Mouse (Mus musculus): ENCODE measurements around the gene Arhgef18. TPM values are rescaled to one million over a fixed set of nuclear protein-coding genes. Genes with fewer than 3 reads are reported as not detected.

Arhgef18 gene
- total and polyA plus RNA-seq, 3 experiments, result 3.0 to 6.6 TPM; not detected in 1

DNA sequence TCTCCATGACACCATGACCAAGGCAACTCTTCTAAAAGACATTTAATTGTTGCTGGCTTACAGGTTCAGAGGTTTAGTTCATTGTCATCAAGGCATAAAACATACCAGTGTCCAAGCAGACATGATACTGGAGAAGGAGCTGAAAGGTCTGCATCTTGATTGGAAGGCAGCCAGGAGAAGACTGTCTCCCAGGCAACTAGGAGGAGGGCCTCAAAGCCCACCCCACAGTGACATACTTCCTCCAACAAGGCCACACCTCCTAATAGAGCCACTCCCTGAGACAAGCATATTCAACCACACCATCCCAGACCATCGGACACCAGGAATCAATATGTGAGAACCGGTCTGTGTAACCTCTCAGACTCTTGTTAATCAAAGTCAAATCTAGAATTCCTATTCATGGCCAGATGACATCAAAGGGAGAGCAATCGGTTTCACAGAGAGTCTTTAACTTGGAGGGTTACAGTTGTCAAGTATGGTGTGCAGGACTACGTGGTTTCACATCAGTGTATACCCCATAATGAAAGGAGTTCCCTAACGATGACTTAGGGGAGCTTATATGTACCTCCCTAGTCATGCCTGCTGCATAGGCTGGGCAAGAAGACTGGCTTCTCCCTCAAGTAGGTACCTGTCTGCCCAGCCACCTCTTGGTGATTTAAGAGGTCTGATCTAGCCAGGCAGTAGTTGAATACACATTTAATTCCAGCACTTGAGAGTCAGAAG lies 46.0 kb upstream of the Arhgef18 start:
- no peak overlapping the region for H3K9ac ChIP-seq (ENCODE audit: control insufficient read depth, low read depth, low read length, poor library complexity, severe bottlenecking)
- H3K4me3 ChIP-seq (ENCODE audit: control insufficient read depth in 1 of 2, insufficient read depth in 1 of 2, low read depth in 2 of 2, low read length in 2 of 2), result peak overlapping the region in 1 of 2 experiments; percentile 26; a peak in 1 of 4 replicates
- H3K27ac ChIP-seq (ENCODE audit: control insufficient read depth, low read depth, low read length), result no peak overlapping the region
- no peak for TF ChIP-seq MYB (IDR thresholded peaks at IDR 0.05; ENCODE audit: low read depth, low read length)
- no peak for TF ChIP-seq SIN3A (IDR thresholded peaks at IDR 0.05; ENCODE audit: low read length)
- no peak for TF ChIP-seq BHLHE40 (IDR thresholded peaks at IDR 0.05; ENCODE audit: borderline replicate concordance, low read depth, low read length)
- 0 out of 4 replicates have a peak, but pooled peaks of 1 of the 2 experiments have one; percentile 36 for TF ChIP-seq POLR2A (IDR thresholded peaks at IDR 0.05; ENCODE audit: control insufficient read depth in 1 of 2, insufficient read depth in 1 of 2, low read depth in 1 of 2, low read length in 2 of 2, poor library complexity in 1 of 2)
- TF ChIP-seq CTCF (IDR thresholded peaks at IDR 0.05 in 2 of 3, conservative IDR thresholded peaks at IDR 0.05 in 1 of 3; ENCODE audit: control insufficient read depth in 1 of 3, insufficient read depth in 1 of 3, low read depth in 2 of 3, low read length in 3 of 3, poor library complexity in 1 of 3, severe bottlenecking in 1 of 3), result no peak
- no peak for TF ChIP-seq MAFK (IDR thresholded peaks at IDR 0.05; ENCODE audit: borderline replicate concordance, low read depth, low read length)
- H3K27me3 ChIP-seq (ENCODE audit: control insufficient read depth in 1 of 2, insufficient read depth in 2 of 2, low read length in 2 of 2), result no peaks in the 10 kb centered on the region
- peaks cover 0 to 6% of the 10 kb centered on the region in 2 experiments; a peak in 2 of 4 replicates for H3K36me3 ChIP-seq (ENCODE audit: control insufficient read depth in 1 of 2, insufficient read depth in 2 of 2, low read length in 2 of 2)
- H3K79me2 ChIP-seq (ENCODE audit: control insufficient read depth, insufficient read depth, low read length, poor library complexity), result no peaks in the 10 kb centered on the region
- H3K9me3 ChIP-seq (replicated peaks; ENCODE audit: insufficient read depth, low read length), result no peaks in the 10 kb centered on the region
- peak; percentile 79 for DNase-seq (ENCODE audit: low read depth, low spot score)
- H3K4me1 ChIP-seq (ENCODE audit: control insufficient read depth in 1 of 2, insufficient read depth in 2 of 2, low read length in 2 of 2), result peaks cover 3 to 9% of the 10 kb centered on the region in 2 experiments

GRCm38 (mm10) chr8:3348142-3348823 lies 44.5 kb upstream of the Arhgef18 start:
- no peak overlapping the region for H3K27ac ChIP-seq (ENCODE audit: control insufficient read depth, low read depth, low read length)
- H3K79me2 ChIP-seq (ENCODE audit: control insufficient read depth, insufficient read depth, low read length, poor library complexity), result no peaks in the 10 kb centered on the region
- H3K9ac ChIP-seq (ENCODE audit: control insufficient read depth, low read depth, low read length, poor library complexity, severe bottlenecking), result no peak overlapping the region
- H3K4me1 ChIP-seq (ENCODE audit: control insufficient read depth in 1 of 2, insufficient read depth in 2 of 2, low read length in 2 of 2), result peaks cover 3 to 15% of the 10 kb centered on the region in 2 experiments
- H3K4me3 ChIP-seq (ENCODE audit: control insufficient read depth in 1 of 2, insufficient read depth in 1 of 2, low read depth in 2 of 2, low read length in 2 of 2), result no peak overlapping the region
- no peaks in the 10 kb centered on the region for H3K27me3 ChIP-seq (ENCODE audit: control insufficient read depth in 1 of 2, insufficient read depth in 2 of 2, low read length in 2 of 2)
- H3K36me3 ChIP-seq (ENCODE audit: control insufficient read depth in 1 of 2, insufficient read depth in 2 of 2, low read length in 2 of 2), result peaks cover 0 to 6% of the 10 kb centered on the region in 2 experiments; a peak in 2 of 4 replicates
- no peak for DNase-seq (ENCODE audit: low read depth, low spot score)
- no peak for TF ChIP-seq USF1 (IDR thresholded peaks at IDR 0.05; ENCODE audit: low read depth, low read length)
- TF ChIP-seq CTCF (IDR thresholded peaks at IDR 0.05 in 2 of 3, conservative IDR thresholded peaks at IDR 0.05 in 1 of 3; ENCODE audit: control insufficient read depth in 1 of 3, insufficient read depth in 1 of 3, low read depth in 2 of 3, low read length in 3 of 3, poor library complexity in 1 of 3, severe bottlenecking in 1 of 3), result peak in 1 of 3 experiments; percentile 5; a peak in 1 of 6 replicates
- TF ChIP-seq NRF1 (IDR thresholded peaks at IDR 0.05; ENCODE audit: insufficient read depth, low read depth, low read length, poor library complexity, severe bottlenecking), result no peak
- no peak for TF ChIP-seq EP300 (IDR thresholded peaks at IDR 0.05; ENCODE audit: low read depth in 1 of 2, low read length in 2 of 2)
- H3K9me3 ChIP-seq (replicated peaks; ENCODE audit: insufficient read depth, low read length), result no peaks in the 10 kb centered on the region

DNA sequence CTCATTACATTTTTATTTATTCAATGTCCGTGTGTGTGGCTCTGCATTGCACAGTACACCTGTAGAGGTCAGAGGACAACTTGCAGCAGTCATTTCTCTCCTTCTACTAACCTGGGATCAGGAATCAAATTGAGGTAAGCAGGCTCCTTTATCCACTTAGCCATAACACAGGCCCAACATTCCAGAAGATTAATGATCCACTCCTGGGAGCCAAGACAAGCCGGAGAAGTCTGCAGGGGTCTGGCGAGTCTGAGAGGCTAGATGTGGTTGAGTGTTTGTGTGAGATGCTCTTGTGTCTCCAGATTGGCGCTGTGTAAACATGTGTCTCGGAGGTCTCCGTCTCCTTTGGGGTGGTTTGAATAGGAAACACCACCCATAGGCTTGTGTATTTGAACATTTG lies 42.1 kb upstream of the Arhgef18 start:
- Histone ChIP-seq H3K4me1 (ENCODE audit: control insufficient read depth in 1 of 2, insufficient read depth in 2 of 2, low read length in 2 of 2) (peaks cover 5 to 36% of the 10 kb centered on the region in 2 experiments), H3K27me3 (ENCODE audit: control insufficient read depth in 1 of 2, insufficient read depth in 2 of 2, low read length in 2 of 2) (no peaks in the 10 kb centered on the region), H3K27ac (ENCODE audit: control insufficient read depth, low read depth, low read length) (no peak overlapping the region), H3K9me3 (replicated peaks; ENCODE audit: insufficient read depth, low read length) (no peaks in the 10 kb centered on the region), H3K4me3 (ENCODE audit: control insufficient read depth in 1 of 2, insufficient read depth in 1 of 2, low read depth in 2 of 2, low read length in 2 of 2) (no peak overlapping the region), H3K36me3 (ENCODE audit: control insufficient read depth in 1 of 2, insufficient read depth in 2 of 2, low read length in 2 of 2) (peaks cover 0 to 15% of the 10 kb centered on the region in 2 experiments; a peak in 2 of 4 replicates), H3K79me2 (ENCODE audit: control insufficient read depth, insufficient read depth, low read length, poor library complexity) (peaks cover 1% of the 10 kb centered on the region; the same call in 1 of the 2 replicates), H3K9ac (ENCODE audit: control insufficient read depth, low read depth, low read length, poor library complexity, severe bottlenecking) (no peak overlapping the region)
- TF ChIP-seq SIN3A (IDR thresholded peaks at IDR 0.05; ENCODE audit: low read length) (no peak), UBTF (IDR thresholded peaks at IDR 0.05; ENCODE audit: borderline replicate concordance, insufficient read depth, low read depth, low read length) (no peak)
- no peak for DNase-seq (ENCODE audit: low read depth, low spot score)

Measured in MEL (cell line).